Mouse (Mus musculus) regulatory T cell (primary cell): ENCODE measurements at regions not wholly inside any gene's neighbourhood (a gene's known extent, or its start where the extent isn't known, plus 50 kb on each side); places are given as distances from the start of the nearest gene placed in this dataset.

Source experiments
- in situ Hi-C: fragments of 300-600 bp; cut with MboI, MseI; formaldehyde crosslinking; loops from one replicate; pipeline ENCODE4 v1.15.1; 2025; ENCODE audit warnings: high pct_unique_total_duplicates

DNA sequence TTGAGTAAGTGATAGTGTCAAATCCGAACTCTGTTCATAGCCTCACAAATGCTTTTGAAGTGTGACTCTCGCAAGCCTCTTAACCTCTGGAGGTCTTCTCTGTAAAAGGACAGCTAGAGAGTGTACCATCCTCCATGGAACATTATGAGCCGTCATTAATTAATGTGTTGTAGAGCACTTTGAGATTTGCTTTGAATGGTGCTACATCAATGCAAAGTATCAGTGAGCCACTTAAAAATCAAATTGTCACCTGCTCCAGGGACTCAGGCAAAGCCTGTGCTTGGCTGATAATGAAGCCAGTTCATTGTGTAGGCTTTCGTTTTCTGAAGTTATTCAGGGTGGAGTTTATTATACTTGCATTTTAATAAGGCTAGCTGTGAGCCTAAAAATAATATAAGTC, 801.8 kb upstream of the B3galt2 start:
- in situ Hi-C loops = no loop called here

DNA sequence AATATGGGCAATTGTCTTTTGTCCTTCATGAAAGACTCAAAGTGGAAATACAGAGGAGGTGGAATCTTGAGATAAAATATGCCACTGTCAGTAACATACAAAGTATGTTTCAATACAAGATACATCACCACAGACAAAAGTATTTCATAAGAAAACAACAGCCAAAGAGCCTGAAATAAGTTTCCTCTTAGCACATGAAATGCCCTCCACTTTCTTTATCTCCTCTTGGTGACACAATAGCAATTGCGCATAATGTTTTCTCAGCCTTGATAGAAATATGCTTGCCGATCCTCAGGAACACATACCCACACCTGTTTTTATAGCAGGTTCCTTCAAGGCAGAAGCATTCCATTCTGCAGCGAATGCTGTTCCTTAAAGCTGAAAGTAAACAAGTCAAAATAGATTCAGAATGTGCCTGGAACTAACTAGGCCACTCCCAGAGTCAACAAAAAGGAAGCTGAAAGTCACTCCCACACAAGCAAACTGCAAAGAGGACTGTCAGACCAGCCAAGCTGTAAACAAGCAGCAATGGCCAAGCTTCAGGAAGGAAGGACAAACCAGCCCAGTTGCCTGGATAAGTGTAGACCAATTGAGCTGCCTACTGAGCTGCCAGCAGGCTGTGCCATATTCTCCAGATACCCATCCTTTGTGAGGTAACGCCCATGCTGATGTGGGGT, 773.3 kb upstream of the B3galt2 start:
- in situ Hi-C loops = no loop called here

DNA sequence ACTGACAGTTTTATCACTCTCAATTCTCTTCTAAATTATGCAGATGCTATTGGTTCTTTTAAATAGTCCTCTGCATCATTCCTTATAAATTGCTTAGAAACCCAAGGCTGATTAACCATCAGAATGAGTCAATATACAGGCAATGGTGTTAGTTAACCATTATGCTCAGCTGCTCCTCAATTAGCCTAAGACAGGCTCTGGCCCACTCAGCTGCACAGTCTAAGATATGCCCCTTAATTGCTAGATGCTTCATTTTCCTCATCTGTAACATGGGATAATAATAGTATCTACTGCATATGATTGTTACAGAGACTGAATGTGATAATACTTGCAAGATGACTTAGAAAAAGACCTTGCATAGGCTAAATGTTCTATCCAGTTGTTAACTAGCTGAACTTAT, 748.6 kb upstream of the B3galt2 start:
- in situ Hi-C loops = no loop called here

DNA sequence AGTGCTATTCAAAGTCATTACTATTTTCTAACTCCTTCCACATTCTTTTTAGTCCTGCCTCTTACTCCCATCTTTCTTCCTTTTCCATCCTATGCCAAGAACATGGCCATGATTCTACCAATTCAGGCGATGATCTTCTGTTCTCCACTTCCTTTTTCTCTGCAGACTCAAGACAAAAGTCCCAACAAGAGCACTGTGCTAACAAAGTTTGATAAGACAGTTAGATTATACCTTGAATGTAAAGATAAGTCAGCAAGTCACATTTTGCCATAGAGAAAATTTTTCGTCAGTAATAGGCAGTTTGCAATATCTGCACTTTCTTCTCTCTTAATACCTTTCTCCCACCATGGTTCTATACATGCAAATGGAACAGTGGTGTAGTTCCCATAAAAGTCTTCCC, 747.3 kb upstream of the B3galt2 start:
- in situ Hi-C loops = no loop called here

GRCm38 (mm10) chr1:142894145-142894544, 746.3 kb upstream of the B3galt2 start:
- in situ Hi-C loops = no loop called here

DNA sequence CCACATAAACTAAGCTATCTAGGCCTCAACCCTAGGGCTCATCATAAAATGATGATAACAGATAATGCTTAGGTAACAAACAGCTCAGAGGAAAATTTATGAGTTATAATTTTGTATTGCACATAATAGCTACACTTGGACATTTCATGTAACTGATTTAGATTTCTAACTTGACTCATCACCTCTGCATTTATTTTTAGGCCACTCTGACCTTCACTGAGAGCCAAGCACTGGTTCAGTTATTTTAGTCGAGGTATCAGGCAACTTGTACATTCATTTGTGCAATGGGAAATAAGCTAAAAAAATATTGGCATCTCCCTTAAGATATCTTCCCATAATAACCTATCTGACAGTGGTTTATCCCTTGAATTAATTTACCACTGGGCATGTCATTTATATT, 745.4 kb upstream of the B3galt2 start:
- in situ Hi-C loops = no loop called here

- in situ Hi-C loops = no loop called here
Observed at GRCm38 (mm10) chr1:142909907-142910306, 730.6 kb upstream of the B3galt2 start.

DNA sequence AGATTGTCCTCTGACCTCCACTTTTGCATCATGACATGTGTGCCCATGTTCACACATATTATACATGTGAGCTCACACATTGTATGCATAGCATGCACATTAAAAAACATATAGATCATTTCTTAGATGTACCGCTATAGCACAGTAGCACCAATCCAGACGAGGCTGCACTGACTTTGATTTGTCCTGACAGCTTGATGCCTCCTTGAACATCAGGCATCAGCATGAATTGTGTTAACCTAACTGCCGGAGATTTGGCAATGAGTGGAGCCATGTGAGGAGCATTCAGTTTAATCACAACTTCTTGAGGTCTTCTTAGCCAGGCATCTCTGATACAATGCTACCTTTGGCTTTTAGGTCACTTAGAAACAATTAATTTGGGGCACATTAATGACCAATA, 683.8 kb upstream of the B3galt2 start:
- in situ Hi-C loops = no loop called here

DNA sequence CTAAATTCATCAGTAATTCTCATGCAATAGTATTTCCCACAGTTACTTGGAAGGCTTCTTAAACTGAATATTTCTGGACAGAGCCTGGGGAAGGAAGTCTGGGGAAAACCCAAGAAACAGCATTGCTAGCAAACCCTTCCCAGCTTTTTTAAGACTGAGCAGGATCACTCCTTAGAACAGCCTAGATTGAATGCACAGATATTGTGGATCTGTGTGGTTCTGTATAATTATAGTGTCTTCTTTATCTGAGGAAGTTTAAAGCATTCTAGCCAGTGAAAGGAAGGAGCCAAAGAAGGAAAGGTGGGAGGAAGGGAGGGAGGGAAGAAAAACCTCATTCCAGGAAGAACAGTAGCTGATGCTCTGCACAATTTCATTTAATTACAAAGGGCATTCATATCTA, 669.0 kb upstream of the B3galt2 start:
- in situ Hi-C loops = no loop called here

GRCm38 (mm10) chr1:142973387-142973786, 667.1 kb upstream of the B3galt2 start:
- in situ Hi-C loops = no loop called here

GRCm38 (mm10) chr1:142982994-142983393, 657.5 kb upstream of the B3galt2 start:
- in situ Hi-C loops = no loop called here

GRCm38 (mm10) chr1:142983641-142984040, 656.8 kb upstream of the B3galt2 start:
- in situ Hi-C loops = no loop called here

- in situ Hi-C loops = no loop called here
Observed at GRCm38 (mm10) chr1:142985516-142985915, 654.9 kb upstream of the B3galt2 start.

GRCm38 (mm10) chr1:143000216-143000615, 640.2 kb upstream of the B3galt2 start:
- in situ Hi-C loops = no loop called here

DNA sequence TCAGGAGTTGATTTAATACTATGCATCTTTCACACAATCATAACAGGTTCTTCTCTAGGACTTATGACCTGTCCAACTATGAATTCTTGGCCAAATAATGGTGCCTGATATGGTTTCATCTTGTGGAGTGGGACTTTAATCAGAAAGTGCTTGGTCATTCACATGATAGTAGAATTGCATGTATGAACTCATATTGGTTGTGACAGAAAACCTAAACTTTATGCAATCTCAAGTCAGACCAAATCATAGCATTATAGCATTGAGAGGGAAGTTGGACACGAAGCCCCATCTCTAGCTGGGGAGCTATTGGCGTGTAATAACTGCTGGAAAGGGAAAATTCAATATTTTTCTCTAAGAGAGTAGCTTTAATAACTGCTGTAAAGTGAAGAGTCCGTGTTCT, 639.4 kb upstream of the B3galt2 start:
- in situ Hi-C loops = no loop called here

- in situ Hi-C loops = no loop called here
Observed at GRCm38 (mm10) chr1:143006045-143006444, 634.4 kb upstream of the B3galt2 start.

DNA sequence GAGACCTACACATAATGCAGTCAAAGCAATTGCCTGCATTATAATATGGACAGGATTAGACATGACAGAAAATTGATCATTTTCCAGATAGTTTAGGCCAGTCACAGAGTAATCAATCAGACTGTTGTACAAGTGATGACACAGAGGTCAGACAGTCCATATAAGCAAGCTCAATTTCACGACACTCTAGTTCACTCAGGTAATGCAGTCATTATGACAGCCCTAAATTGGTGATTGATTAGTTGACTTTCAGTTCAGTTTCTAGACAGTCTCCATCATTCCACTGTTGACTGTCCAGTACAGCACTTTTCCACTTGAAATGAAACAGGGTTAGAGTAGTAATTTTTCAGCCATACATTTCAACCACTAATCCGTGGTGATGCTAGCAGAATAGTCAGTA, 620.5 kb upstream of the B3galt2 start:
- in situ Hi-C loops = no loop called here

DNA sequence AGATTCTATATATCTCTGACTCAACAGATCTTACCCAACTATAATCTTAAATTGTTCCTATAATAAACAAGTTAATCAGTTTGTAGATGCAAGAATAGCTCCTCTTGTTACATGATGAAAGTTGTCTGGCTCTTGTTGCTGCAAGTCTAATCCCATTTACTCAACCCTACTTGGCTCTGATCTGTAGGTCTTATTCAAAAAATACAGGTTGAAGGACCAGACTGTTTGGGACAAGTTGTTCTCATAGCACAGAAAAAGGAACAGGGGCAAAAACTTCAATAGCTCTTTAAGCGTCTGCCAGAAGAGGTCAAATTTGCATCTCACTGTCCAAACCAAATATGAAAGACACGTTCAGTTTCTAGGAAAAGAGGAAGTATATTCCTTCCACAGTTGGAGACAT, 587.3 kb upstream of the B3galt2 start:
- in situ Hi-C loops = no loop called here

GRCm38 (mm10) chr1:143053599-143053998, 586.9 kb upstream of the B3galt2 start:
- in situ Hi-C loops = no loop called here

DNA sequence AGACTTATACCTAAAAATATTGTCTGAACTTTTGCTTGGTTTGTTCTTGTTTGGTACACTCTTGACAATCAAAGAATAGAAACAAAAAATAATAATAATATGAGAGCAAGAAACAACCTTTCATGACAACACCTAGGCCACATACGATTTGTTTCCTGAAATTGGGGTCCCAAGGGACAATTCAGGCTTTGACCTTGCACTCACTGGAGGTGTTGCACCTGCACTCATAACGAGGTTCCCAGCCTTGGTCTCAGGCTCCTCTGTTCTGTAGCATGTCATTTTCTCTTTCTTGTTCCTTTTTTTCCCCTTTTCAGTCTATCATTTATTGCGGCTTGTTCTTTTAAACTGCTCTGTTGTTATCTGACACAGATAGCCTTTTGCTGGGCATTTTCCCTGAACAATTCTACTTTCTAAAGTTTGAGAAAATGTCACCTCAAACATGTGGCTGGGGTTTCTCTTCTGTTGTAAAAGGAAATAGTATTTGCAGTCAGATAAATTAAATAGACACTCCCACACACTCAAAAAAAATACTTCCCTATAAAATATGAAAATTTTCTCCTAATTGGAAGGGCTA, 585.9 kb upstream of the B3galt2 start:
- in situ Hi-C loops = no loop called here

- in situ Hi-C loops = no loop called here
Observed at GRCm38 (mm10) chr1:143060698-143061576, 579.5 kb upstream of the B3galt2 start.

DNA sequence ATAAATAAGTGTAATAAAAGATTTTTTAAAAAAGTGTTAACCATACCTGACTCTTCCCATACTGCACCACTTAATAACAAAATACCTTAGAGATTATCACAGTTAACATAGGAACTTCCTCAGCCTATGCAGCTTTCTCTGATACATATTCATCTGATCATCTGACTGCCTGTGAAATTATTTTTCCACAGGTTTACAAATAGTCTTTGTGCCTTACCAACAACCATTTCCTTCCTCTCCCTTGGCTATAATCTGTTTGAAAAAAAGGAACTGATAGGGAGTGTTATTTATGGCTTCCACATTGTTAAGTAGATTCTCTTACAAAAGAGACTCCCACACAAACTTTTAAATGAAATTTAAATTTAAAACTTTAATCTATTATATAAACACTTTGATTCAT, 575.0 kb upstream of the B3galt2 start:
- in situ Hi-C loops = no loop called here
